Mouse (Mus musculus) heart, adult 9 months (tissue): ENCODE measurements around the gene Cd81.
A peak's percentile ranks its signal among the peaks of the same experiment; 100 is the strongest.

Experiments used
- DNase-seq, 2 experiments: peaks; one replicate each; pipeline ENCODE4 v3.0.0; 2022; ENCODE audit warnings: low spot score in 2 of 2

Gene Cd81

GRCm38 (mm10) chr7:143052626-143053007 lies at the start of gene Cd81:
Gene Cd81, plus strand, starts transcription at chr7:143052739.
- peak; percentile 89 to 90 for DNase-seq

DNA sequence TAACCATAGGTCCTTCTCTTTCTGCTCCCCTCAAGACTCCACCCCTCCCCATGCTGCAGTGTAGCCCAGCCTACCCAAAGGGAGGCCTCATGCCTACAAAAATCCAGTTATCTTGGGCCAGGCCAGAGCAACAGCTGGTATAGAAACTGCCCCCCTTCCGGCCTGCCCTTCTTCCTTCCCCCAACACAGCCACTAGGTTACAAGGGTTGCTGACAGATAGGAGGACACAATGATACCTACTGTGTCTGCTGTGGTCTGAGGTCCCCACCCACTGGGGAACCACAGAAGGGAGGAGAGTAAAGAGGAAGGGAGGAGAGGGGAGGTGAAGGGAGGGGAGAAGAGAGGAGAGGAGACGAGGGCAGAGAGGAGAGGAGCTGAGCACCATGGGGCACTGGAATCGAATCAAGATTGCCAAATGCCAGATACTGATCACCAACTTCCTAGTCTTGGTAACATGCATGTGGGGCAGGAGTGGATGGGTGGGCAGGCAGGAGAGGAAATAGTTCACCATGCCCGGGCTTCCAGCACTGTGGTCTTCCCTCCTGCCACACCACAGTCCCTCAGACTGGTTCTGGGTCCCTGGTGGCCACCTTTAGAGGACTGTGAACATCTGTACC lies 47.7 kb upstream of the Cd81 start, which contains the start of gene Tspan32:
TSS of gene Tspan32 (plus strand) at position 320 of the 617 bp plus-strand sequence.
- DNase-seq, result no peak

DNA sequence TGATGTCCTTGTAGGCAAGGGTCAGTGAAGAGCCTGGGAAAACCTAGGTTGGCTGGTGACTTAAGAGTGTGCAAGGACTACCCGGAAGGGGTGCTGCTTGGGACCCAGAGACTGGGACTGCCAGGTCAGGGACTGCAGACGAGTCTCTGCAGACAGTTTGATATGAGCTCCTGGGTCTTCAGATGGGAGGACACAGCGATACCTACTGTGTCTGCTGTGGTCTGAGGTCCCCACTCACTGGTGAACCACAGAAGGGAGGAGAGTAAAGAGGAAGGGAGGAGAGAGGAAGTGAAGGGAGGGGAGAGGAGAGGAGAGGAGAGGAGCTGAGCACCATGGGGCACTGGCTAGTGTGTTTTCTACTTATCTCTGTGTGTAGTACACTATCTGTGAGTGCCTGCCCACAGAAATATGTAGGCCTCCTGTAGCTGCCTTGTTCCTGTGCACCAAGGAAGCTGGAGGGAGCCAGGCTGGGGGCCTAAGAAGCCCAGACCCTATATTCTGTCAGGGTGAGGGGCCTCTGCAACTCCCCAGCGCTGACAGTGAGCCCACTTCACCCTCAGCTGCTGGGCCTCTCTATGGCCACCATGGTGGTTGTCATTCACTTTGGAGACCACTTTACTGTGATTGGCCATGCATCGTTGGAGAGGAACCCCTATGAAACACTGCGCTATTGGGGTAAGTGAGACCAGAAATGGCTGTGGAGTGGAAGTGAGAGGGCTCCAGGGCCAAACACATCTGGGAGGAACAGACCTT lies 47.0 kb upstream of the Cd81 start:
- no peak for DNase-seq

DNA sequence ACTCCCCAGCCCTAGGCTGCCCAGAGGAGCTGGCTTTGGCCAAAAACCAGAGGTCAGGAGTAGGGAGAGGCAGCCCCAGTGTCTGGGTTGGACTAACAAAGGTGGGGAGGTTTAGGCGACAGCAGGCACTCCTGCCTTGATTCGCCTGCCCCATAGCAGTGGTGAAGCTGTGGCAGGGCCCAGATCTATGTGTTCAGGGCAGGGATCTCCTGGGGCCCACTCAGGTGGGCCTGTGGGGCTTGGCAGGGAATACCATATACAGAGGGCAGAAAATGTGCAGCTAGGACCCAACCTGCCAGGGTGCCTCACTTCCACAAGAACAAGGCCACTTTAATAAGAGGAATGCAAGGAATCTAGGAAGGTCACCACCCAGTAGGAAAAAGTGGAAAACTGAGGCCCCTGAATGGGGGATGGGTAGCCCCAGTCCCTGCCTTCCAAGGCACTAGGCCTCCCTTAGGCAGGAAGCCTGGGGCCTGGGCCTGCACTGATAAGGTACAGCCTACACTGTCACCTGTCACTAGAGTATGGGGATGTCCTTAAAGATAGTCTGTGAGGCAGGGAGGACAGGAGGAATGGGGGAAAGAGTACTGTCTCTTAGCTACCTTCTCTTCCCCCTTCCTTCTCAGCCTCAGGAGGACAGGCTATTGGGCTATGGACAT lies 46.3 kb upstream of the Cd81 start:
- no peak for DNase-seq

GRCm38 (mm10) chr7:143006756-143007598 lies 45.6 kb upstream of the Cd81 start:
- no peak for DNase-seq

- peak; percentile 84 to 92 for DNase-seq
Observed at GRCm38 (mm10) chr7:143007599-143008369, 44.8 kb upstream of the Cd81 start.

- DNase-seq, result peak; percentile 79 to 80
Observed at GRCm38 (mm10) chr7:143008370-143008926, 44.1 kb upstream of the Cd81 start.

DNA sequence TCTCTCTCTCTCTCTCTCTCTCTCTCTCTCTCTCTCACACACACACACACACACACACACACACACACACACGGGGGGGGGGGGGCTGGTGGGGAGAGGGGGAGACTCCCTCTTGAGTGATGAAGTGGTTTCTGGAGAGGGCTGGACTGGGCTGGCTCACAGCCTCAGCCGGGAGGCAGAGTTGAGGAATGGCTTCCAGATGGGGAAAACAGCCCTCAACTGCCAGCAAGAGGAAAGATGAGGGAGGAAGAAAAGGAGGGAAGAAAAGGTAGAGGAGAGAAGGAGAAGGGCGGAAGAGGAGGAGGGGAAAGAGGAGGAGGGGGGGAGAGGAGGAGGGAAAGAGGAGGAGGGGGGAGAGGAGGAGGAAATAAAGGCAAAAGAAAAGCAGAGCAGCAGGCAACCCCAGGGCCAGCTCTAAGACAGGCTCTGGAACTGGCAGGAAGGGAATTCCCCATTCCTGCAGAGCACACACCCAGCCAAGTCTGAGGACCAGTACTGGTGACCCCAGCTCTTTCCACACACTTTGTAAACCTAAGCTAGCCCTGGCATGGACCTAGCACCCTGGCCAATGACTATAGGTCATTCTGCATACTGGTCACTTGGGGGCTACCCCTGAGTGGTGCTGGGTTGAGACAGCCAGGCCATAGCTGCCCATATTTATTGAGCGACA lies 43.4 kb upstream of the Cd81 start:
- peak; percentile 51 to 55 for DNase-seq

- no peak for DNase-seq
Observed at GRCm38 (mm10) chr7:143009996-143010395, 42.5 kb upstream of the Cd81 start.

GRCm38 (mm10) chr7:143011226-143011625 lies 41.3 kb upstream of the Cd81 start:
- DNase-seq, result no peak

DNA sequence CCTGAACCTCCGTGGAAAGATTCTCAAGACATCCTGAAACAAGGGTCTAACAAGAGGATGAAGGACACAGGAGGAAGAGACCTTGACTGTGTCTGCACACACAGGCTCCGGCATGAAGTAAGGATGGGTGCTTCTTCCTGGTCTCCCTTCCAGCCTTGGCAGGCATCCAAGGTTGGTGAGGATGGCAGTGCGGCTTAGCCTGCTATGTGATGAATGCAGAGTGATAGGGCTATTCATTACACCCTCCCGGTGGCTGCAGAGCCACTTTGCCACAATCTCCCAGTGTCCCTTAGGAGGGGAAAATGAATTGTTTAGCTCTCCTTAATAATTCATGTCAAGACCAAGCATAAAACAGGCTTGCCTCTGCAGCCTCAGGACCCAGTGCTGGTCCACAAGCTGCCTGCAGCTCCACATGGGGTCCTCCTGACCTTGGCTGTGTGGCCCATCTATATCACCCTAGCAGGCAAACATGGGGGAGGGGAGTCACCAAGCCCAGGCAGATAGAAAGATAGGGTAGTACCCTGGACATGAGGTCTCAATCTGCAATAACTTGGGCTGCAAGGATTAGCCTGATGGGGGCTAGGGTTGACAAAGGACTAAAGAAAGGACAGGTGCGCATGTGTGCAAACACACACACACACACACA lies 40.2 kb upstream of the Cd81 start:
- no peak for DNase-seq

GRCm38 (mm10) chr7:143013420-143014178 lies 38.9 kb upstream of the Cd81 start:
- DNase-seq, result peak; percentile 87 to 90

DNA sequence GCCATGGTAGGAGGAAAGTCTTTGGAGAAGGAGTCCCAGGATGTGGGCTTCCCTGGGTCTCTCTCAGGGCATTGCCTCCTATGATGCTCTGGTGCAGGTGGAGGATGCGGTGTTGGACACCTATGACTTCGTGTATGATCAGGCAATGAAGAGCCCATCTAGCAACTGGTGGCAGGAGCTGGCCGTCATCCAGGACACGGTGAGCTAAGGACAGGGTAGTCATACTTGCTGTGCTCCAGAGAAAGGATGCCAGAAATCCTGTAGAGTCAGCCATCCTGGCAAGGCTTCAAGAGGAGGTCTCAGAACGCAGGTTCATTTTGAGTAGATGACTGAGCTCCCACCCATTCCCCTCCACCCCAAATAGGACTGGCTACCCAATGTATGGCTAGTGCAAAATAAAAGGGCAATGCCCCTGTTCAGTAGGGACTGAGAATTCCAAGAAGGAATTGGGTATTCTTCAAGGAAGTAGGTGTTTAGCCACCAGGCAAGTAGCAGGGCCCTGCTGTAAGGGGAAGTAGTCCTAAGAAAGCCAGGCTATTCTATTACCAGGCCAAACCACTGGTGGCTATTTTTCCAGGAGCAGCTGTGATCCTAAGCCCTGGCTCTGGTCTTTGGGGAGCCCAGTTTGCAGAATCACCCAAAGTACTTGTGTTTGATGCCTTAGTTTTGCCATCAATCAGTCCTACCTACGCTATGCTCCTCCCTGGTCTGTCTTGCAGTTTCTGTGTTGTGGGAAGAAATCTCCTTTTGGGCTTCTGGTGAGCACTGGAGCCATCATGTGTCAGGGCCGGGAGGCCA lies 37.5 kb upstream of the Cd81 start:
- DNase-seq, result peak in 1 of 2 experiments; percentile 41

DNA sequence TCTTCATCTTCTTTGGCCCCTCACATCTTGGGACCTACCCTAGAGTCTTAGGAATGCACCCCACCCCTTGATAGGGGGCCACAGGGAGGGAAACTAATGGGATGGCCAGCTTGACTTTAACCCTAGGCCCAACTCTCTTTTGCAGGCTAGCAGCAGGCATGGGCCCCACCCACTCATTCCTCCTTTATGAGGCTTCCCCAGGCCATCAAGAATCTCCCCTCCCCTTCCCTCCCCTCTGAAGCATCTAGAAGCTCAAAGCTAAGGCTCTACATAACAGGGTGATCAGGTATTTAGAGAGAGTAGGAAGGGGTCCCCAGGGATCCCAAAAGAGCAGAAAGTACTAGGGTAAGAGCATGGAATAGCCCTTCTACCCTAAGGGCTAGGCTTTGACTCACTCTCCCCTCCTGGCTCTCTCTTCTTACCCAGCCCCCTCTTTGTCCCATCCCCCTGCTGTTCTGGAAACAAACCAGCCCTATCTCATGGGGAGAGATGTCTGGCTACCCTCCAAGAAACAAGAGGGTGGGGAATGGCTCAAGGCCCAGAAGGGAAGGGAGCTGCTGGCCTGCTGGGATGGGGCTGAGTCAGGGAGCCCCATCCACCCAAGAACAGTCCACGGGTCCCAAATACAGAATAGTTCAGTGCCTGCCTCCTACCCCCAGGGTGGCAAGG lies 36.6 kb upstream of the Cd81 start:
- DNase-seq, result peak; percentile 92 to 93

GRCm38 (mm10) chr7:143016424-143017142 lies 36.0 kb upstream of the Cd81 start:
- DNase-seq, result no peak

DNA sequence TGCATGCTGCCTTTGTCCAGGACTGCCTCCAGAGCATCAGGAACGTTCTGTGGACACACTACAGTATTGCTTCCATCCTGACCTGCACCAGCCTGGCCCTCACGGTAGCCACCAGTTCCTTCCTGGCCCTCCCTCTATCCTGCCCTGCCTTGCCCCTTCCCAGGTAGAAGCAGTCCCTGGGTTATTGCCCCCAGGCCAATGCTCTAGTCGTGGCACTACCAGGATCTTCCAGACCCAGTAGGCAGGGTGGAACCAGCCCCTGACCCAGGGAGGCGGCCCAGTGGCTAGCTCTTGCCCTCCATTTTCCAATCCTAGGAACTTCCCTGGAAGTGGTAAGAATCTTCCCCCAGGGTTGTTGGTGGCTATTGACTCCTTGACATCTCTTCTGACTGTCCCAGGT lies 35.4 kb upstream of the Cd81 start:
- no peak for DNase-seq

- DNase-seq, result no peak
Observed at GRCm38 (mm10) chr7:143020040-143020439, 32.5 kb upstream of the Cd81 start.
